Mouse (Mus musculus) small intestine, adult 2 months (tissue): Measurements from ENCODE around the gene Rngtt. TPM values are rescaled to one million over a fixed set of nuclear protein-coding genes. Genes with fewer than 3 reads are reported as not detected.

Experiments used
- H3K27ac ChIP-seq: fragments of 200-500 bp; 2 replicates; pipeline ENCODE4 v1.5.1; 2012; ENCODE audit warnings: low read depth, low read length, control low read depth, inconsistent platforms; ENCODE audit not compliant: insufficient read depth
- H3K27me3 ChIP-seq: fragments of 200-500 bp; 2 replicates; pipeline ENCODE4 v1.6.1; 2012; ENCODE audit warnings: mild to moderate bottlenecking, moderate library complexity, low read length, inconsistent platforms; ENCODE audit not compliant: control insufficient read depth, insufficient read depth
- H3K36me3 ChIP-seq: fragments of 200-500 bp; 2 replicates; pipeline ENCODE4 v1.6.1; 2012; ENCODE audit warnings: mild to moderate bottlenecking, low read length, control low read depth, inconsistent platforms; ENCODE audit not compliant: control insufficient read depth, insufficient read depth
- H3K4me1 ChIP-seq: fragments of 200-500 bp; 2 replicates; pipeline ENCODE4 v1.6.1; 2012; ENCODE audit warnings: low read length, inconsistent platforms, mixed read lengths; ENCODE audit not compliant: control insufficient read depth, insufficient read depth, insufficient read length
- H3K4me3 ChIP-seq: fragments of 200-500 bp; 2 replicates; pipeline ENCODE4 v1.5.1; 2012; ENCODE audit warnings: low read depth, mild to moderate bottlenecking, control low read depth, inconsistent platforms, low read length, moderate library complexity
- CTCF ChIP-seq: fragments of 200-500 bp; IDR thresholded peaks from 2 replicates; pipeline ENCODE4 v1.5.1; 2012; ENCODE audit warnings: low read depth, mild to moderate bottlenecking, control low read depth, inconsistent platforms, low read length, moderate library complexity, mixed read lengths; ENCODE audit not compliant: insufficient replicate concordance, insufficient read length; ENCODE audit errors: extremely low read depth
- POLR2A ChIP-seq: fragments of 200-500 bp; IDR thresholded peaks from 2 replicates; pipeline ENCODE4 v1.6.1; 2012; ENCODE audit warnings: low read depth, mild to moderate bottlenecking, control low read depth, inconsistent platforms, low read length, moderate library complexity
- WGBS: fragments of 180-500 bp; shearing (Covaris S2); methylation state at CpG from one replicate; pipeline ENCODE4 v1.1.7; 2018; 5-methylcytosine and 5-hydroxymethylcytosine counted together
- polyA plus RNA-seq: library from polyadenylated mRNA; depleted of rRNA; stranded (reverse); fragments of >200 nt; gene quantifications from 2 replicates; pipeline ENCODE4 v1.2.3, GENCODE M21; 2012

The Rngtt gene
- polyA plus RNA-seq, 1 experiment, result 1.5 TPM

- 89% methylated on average over 3 of the region's 3 CpGs for WGBS
- Histone ChIP-seq H3K4me3 (no peak overlapping the region), H3K36me3 (peaks cover 4% of the 10 kb centered on the region; the same call in 1 of the 2 replicates), H3K27ac (no peak overlapping the region), H3K27me3 (no peaks in the 10 kb centered on the region), H3K4me1 (no peaks in the 10 kb centered on the region; the same call in 1 of the 2 replicates)
- TF ChIP-seq CTCF (no peak), POLR2A (no peak)
Observed at GRCm38 (mm10) chr4:33468151-33468550, 158.0 kb downstream of the Rngtt start.

- TF ChIP-seq CTCF, result no peak
- no peak for TF ChIP-seq POLR2A
- Histone ChIP-seq H3K4me3 (no peak overlapping the region), H3K27me3 (no peaks in the 10 kb centered on the region), H3K4me1 (no peaks in the 10 kb centered on the region; the same call in 1 of the 2 replicates), H3K36me3 (no peaks in the 10 kb centered on the region), H3K27ac (no peak overlapping the region)
- WGBS, result 96% methylated on average over 1 of the region's 1 CpGs
Observed at GRCm38 (mm10) chr4:33470671-33471302, 160.7 kb downstream of the Rngtt start.

GRCm38 (mm10) chr4:33478011-33478785 lies 168.1 kb downstream of the Rngtt start:
- Histone ChIP-seq H3K27me3 (no peaks in the 10 kb centered on the region), H3K4me1 (no peaks in the 10 kb centered on the region), H3K4me3 (no peak overlapping the region), H3K27ac (no peak overlapping the region), H3K36me3 (no peaks in the 10 kb centered on the region)
- 96% methylated on average over 8 of the region's 8 CpGs for WGBS
- no peak for TF ChIP-seq POLR2A
- TF ChIP-seq CTCF, result no peak

GRCm38 (mm10) chr4:33481721-33482120 lies 171.6 kb downstream of the Rngtt start:
- H3K4me3 ChIP-seq, result no peak overlapping the region
- H3K27ac ChIP-seq, result no peak overlapping the region
- no peaks in the 10 kb centered on the region for H3K36me3 ChIP-seq
- no peaks in the 10 kb centered on the region for H3K27me3 ChIP-seq
- no peaks in the 10 kb centered on the region for H3K4me1 ChIP-seq
- TF ChIP-seq POLR2A (no peak), CTCF (no peak)

- Histone ChIP-seq H3K4me1 (no peaks in the 10 kb centered on the region), H3K27me3 (no peaks in the 10 kb centered on the region), H3K27ac (no peak overlapping the region), H3K36me3 (no peaks in the 10 kb centered on the region), H3K4me3 (no peak overlapping the region)
- TF ChIP-seq POLR2A (no peak), CTCF (no peak)
- 66% methylated on average over 1 of the region's 1 CpGs for WGBS
Observed at GRCm38 (mm10) chr4:33486050-33486449, 175.9 kb downstream of the Rngtt start.

GRCm38 (mm10) chr4:33491108-33491507 lies 181.0 kb downstream of the Rngtt start:
- Histone ChIP-seq H3K27ac (no peak overlapping the region), H3K4me3 (no peak overlapping the region), H3K36me3 (no peaks in the 10 kb centered on the region), H3K27me3 (no peaks in the 10 kb centered on the region), H3K4me1 (no peaks in the 10 kb centered on the region)
- TF ChIP-seq CTCF (no peak), POLR2A (no peak)
- WGBS, result 44% methylated on average over 1 of the region's 1 CpGs

- H3K36me3 ChIP-seq, result no peaks in the 10 kb centered on the region
- no peak for TF ChIP-seq CTCF
- TF ChIP-seq POLR2A, result no peak
Observed at GRCm38 (mm10) chr4:33494377-33494776, 184.3 kb downstream of the Rngtt start.

More at GRCm38 (mm10) chr4:33494377-33494776, 184.3 kb downstream of the Rngtt start:
- no peak overlapping the region for H3K4me3 ChIP-seq
- no peaks in the 10 kb centered on the region for H3K4me1 ChIP-seq
- 96% methylated on average over 2 of the region's 2 CpGs for WGBS
- H3K27me3 ChIP-seq, result no peaks in the 10 kb centered on the region
- no peak overlapping the region for H3K27ac ChIP-seq
